Comparison of ENCODE assay signal across 25 mouse cellular contexts in the genomic region with DNA sequence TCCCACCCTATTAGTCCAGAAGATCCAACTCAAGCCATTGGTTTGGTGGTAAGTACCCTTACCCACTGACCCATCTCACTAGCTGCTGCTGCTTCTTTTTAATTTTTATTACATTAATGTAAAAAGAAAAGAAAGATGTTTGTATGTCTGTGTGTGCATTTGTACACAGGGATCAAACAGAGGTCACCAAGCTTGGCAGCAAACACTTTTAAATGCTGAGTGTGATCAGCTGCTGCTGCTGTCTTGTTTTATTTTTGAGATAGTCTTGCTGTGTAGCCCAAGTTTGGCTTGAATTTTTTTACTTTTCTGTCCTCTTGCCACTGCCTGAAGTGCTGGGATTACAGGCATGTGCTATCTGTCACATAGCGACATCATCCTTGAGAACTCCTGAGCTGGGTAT. TPM values are rescaled to one million over a fixed set of nuclear protein-coding genes. Genes with fewer than 3 reads are reported as not detected.
"Had no signal": no experiment of that assay in that cellular context is flagged by ENCODE, and none has a peak within 500 bp of the region (broad histone marks: within the 10 kb centered on the region; RNA-seq: fewer than 3 reads in every experiment).

No protein-coding gene starts in this region.

- H3K27me3 ChIP-seq: embryonic facial prominence, embryonic 12.5 days; embryonic facial prominence, embryonic 13.5 days; embryonic facial prominence, embryonic 15.5 days; forebrain, embryonic 12.5 days; forebrain, embryonic 13.5 days; forebrain, embryonic 15.5 days had no signal

- ATAC-seq: forebrain, embryonic 13.5 days; forebrain, embryonic 14.5 days; forebrain, embryonic 15.5 days; forebrain, embryonic 16.5 days; forebrain, postnatal 0 days had no signal

- H3K4me1 ChIP-seq: embryonic facial prominence, embryonic 10.5 days; embryonic facial prominence, embryonic 12.5 days; embryonic facial prominence, embryonic 13.5 days; embryonic facial prominence, embryonic 15.5 days; forebrain, embryonic 10.5 days; forebrain, embryonic 12.5 days; forebrain, embryonic 13.5 days; forebrain, embryonic 15.5 days had no signal

- DNase-seq: cerebellum, adult 18-20 months; cerebellum, adult 2 months; cerebellum, adult 8-10 months; cerebellum, adult 9-10 months; cerebellum, adult 9-11 months; cerebellum, postnatal 25 days; cerebellum, postnatal 36 days; forebrain, postnatal 0 days; gastrocnemius, adult 2 months; gastrocnemius, postnatal 10 days; gastrocnemius, postnatal 14 days; gastrocnemius, postnatal 25 days; gastrocnemius, postnatal 36 days; heart, adult 11 months had no signal

- H3K9ac ChIP-seq: embryonic facial prominence, embryonic 12.5 days; embryonic facial prominence, embryonic 13.5 days; embryonic facial prominence, embryonic 15.5 days; forebrain, embryonic 12.5 days; forebrain, embryonic 13.5 days; forebrain, embryonic 15.5 days; forebrain, postnatal 0 days had no signal

- H3K4me2 ChIP-seq: embryonic facial prominence, embryonic 12.5 days; embryonic facial prominence, embryonic 13.5 days; embryonic facial prominence, embryonic 15.5 days; forebrain, embryonic 12.5 days; forebrain, embryonic 13.5 days; forebrain, embryonic 15.5 days had no signal

- H3K27ac ChIP-seq: embryonic facial prominence, embryonic 10.5 days; embryonic facial prominence, embryonic 12.5 days; embryonic facial prominence, embryonic 13.5 days; embryonic facial prominence, embryonic 15.5 days; forebrain, embryonic 10.5 days; forebrain, embryonic 12.5 days; forebrain, embryonic 13.5 days; forebrain, embryonic 15.5 days; gastrocnemius, adult 2 months had no signal

- H3K9me3 ChIP-seq: embryonic facial prominence, embryonic 10.5 days; embryonic facial prominence, embryonic 12.5 days; embryonic facial prominence, embryonic 13.5 days; embryonic facial prominence, embryonic 15.5 days; forebrain, embryonic 10.5 days; forebrain, embryonic 12.5 days; forebrain, embryonic 13.5 days; forebrain, embryonic 15.5 days had no signal

- H3K4me3 ChIP-seq: embryonic facial prominence, embryonic 10.5 days; embryonic facial prominence, embryonic 12.5 days; embryonic facial prominence, embryonic 13.5 days; embryonic facial prominence, embryonic 15.5 days; erythroblast, embryonic 14.5 days; forebrain, embryonic 10.5 days; forebrain, embryonic 12.5 days; forebrain, embryonic 13.5 days; forebrain, embryonic 15.5 days; gastrocnemius, adult 2 months had no signal

RNA-seq across cellular contexts. Expression of gene BC030499, which starts 15.0 kb away (rescaled TPM):
- polyA plus RNA-seq: forebrain, embryonic 16.5 days; forebrain, postnatal 0 days had no signal
